Mouse (Mus musculus) forebrain, embryonic 16.5 days (tissue): ENCODE results near the gene Relt. TPM values are rescaled to one million over a fixed set of nuclear protein-coding genes. Genes with fewer than 3 reads are reported as not detected.

Experiments used
- ATAC-seq: fragments of 200-750 bp; cut with Nextera tagmentation; 2 replicates; pipeline ENCODE4 v1.8.0; 2017; ENCODE audit warnings: mild to moderate bottlenecking, moderate library complexity
- H3K27ac ChIP-seq: fragments of 300-500 bp; sonication (generic); 2 replicates; pipeline ENCODE4 v1.5.1; 2014; ENCODE audit warnings: low read length, control low read depth
- H3K27me3 ChIP-seq: fragments of 300-500 bp; sonication (generic); replicated peaks from 2 replicates; pipeline ENCODE4 v1.6.1; 2014; ENCODE audit warnings: low read length; ENCODE audit not compliant: control insufficient read depth, insufficient read depth
- H3K36me3 ChIP-seq: fragments of 300-500 bp; sonication (generic); 2 replicates; pipeline ENCODE4 v1.6.1; 2014; ENCODE audit not compliant: control insufficient read depth, insufficient read depth
- H3K4me1 ChIP-seq: fragments of 300-500 bp; sonication (generic); replicated peaks from 2 replicates; pipeline ENCODE4 v1.6.1; 2014; ENCODE audit warnings: low read length; ENCODE audit not compliant: control insufficient read depth, insufficient read depth
- H3K4me2 ChIP-seq: fragments of 300-500 bp; sonication (generic); 2 replicates; pipeline ENCODE4 v1.6.1; 2014; ENCODE audit warnings: mild to moderate bottlenecking, low read length, control low read depth
- H3K4me3 ChIP-seq: fragments of 300-500 bp; sonication (generic); replicated peaks from 2 replicates; pipeline ENCODE4 v1.5.1; 2014; ENCODE audit warnings: mild to moderate bottlenecking, low read length, control low read depth
- H3K9ac ChIP-seq: fragments of 300-500 bp; sonication (generic); replicated peaks from 2 replicates; pipeline ENCODE4 v1.6.1; 2014; ENCODE audit warnings: low read depth, low read length, control low read depth
- H3K9me3 ChIP-seq: fragments of 300-500 bp; sonication (generic); 2 replicates; pipeline ENCODE4 v1.6.1; 2016; ENCODE audit warnings: low read length; ENCODE audit not compliant: control insufficient read depth
- WGBS: fragments of 180-500 bp; shearing (Covaris S2); extraction: QIAGEN DNeasy Blood & Tissue Kit; methylation state at CpG from one replicate; pipeline ENCODE4 v1.1.7; 2014; 5-methylcytosine and 5-hydroxymethylcytosine counted together
- polyA plus RNA-seq: library from polyadenylated mRNA; unstranded; fragments of >200 nt; fragmentation: Nextera tagmentation; extraction: Ambion mirVana; gene quantifications from 2 replicates; pipeline ENCODE4 v1.2.1, GENCODE M21; 2015

The Relt gene
- polyA plus RNA-seq = 3.9 and 4.8 TPM in 2 replicates

DNA sequence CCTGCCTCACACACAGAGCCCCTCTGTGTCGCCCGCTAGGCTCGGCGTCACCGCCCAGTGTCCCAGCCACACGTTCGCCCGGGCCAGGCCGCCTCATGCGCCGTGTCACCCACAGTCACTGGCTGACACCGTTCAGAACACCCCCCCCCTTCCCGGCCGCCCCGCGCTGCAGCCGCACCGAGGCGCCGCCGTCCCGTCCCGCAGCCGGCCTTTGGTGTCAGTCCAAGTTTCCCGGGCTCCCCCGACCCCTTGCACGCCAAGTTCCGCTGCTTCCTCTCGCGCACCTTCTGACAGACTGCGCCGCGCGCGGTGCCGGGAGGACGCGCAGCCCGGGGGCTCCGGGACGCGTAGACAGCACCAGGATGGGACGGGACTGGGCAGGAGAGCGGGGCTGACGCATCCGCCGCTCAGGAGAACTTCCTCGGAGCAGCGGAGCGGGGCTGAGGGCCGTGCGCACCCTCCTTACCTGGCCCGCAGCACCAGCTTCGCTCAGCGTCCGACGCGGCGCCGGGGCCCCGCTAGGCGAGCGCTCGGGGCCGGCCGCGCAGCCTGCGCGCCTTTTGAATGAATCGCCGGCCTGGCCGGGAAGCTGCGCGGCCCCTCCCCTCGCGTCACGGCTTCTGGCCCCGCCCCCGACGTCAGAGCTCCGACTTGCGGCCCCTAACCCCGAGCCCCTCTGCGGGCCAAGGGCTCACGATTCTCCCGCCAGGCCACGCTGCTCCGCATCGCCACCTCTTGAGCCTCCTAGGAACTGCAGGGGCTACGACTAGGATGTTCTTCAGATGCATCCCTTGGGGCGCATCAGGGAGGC is at the start of gene Relt:
TSS of gene Relt (minus strand) at position 619 of the 811 bp plus-strand sequence.
- peak within 1 kb of the TSS; percentile 73 for H3K9ac ChIP-seq
- peak within 1 kb of the TSS; percentile 54 for H3K27ac ChIP-seq
- H3K9me3 ChIP-seq = no peaks in the 10 kb centered on the region
- ATAC-seq = peak; percentile 89
- peaks cover 8% of the 10 kb centered on the region for H3K4me1 ChIP-seq
- H3K4me2 ChIP-seq = peak within 1 kb of the TSS; percentile 96
- H3K36me3 ChIP-seq = no peaks in the 10 kb centered on the region
- peak within 1 kb of the TSS; percentile 63 for H3K4me3 ChIP-seq
- WGBS = under 1% methylated on average over 90 of the region's 91 CpGs
- no peaks in the 10 kb centered on the region for H3K27me3 ChIP-seq

DNA sequence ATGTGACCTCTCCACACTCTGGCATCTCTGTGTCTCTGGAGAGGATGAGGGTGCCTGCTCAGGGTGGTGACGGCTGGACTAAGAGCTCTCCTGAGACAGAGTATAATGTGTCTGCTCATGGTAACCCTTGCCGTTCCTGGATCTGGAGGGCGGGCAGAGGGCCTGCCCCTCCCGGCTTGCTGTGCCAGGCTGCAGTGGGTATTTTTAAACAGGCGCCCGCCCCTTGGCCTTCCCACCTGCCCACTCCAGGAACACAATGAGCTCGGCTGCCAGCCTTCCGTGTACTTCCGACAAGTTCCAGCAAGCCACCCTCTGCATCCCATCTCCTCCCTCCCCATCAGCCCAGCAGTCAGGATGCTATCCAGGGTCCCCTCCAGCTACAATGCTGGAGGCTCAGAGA is 48.5 kb upstream of the Relt start:
- no peak overlapping the region for H3K4me3 ChIP-seq
- 31% methylated on average over 9 of the region's 9 CpGs for WGBS

DNA sequence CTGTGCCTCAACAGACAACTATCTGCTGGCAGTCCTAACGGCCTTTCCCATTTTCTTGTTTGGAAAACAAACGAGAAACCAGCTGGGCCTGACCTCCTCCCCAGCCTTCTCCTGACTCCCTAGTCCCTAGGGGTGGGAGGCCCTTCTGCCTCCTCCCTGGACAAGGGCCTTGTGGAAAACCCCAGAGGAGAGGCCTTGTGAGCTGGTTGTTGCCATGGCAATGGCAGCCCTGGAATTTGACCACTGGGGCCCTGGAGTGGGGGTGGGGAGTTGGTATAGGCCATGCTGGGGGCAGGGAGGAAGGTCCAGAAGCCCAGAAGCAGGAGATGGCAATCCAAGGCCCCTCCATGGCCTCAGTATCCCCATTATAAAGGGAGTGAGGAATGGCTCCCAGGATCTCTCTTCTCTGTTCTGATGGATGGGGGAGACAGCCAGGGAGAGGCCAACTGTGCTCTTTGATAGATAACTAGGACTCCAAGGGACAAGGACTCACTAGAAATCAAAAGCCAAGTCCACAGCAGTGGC is 48.1 kb upstream of the Relt start:
- H3K27ac ChIP-seq = no peak overlapping the region
- no peak overlapping the region; the same call in 1 of the 2 replicates for H3K9ac ChIP-seq

More for the DNA sequence above, 48.5 kb upstream of the Relt start:
- Histone ChIP-seq H3K4me1 (peaks cover 16% of the 10 kb centered on the region), H3K27ac (no peak overlapping the region), H3K36me3 (no peaks in the 10 kb centered on the region), H3K9ac (peak overlapping the region; percentile 20; the same call in 1 of the 2 replicates), H3K4me2 (no peak overlapping the region), H3K27me3 (no peaks in the 10 kb centered on the region), H3K9me3 (no peaks in the 10 kb centered on the region)
- ATAC-seq = no peak

DNA sequence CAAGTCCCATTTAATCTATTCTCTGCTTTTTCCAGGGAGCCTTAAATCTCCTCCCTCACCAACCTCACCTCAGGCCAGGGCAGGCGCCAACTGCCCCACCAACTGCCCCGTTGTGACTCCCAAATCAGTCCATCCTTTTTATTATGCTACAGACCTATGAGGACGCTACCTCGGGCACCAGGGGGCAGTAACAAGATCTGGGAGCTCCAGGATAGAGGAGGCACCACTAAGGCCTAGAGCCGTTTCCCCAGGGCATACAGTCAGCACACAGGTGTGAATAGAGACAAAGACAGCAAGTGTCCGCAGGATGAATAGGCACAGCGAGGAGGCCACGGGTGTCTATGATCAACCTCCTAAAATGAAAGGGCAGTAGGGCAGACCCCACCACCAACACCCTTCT is 45.3 kb upstream of the Relt start:
- 34% methylated on average over 8 of the region's 8 CpGs for WGBS
- Histone ChIP-seq H3K4me2 (no peak overlapping the region), H3K4me3 (no peak overlapping the region), H3K9me3 (no peaks in the 10 kb centered on the region), H3K27ac (no peak overlapping the region), H3K4me1 (peaks cover 13% of the 10 kb centered on the region), H3K27me3 (no peaks in the 10 kb centered on the region), H3K9ac (no peak overlapping the region), H3K36me3 (no peaks in the 10 kb centered on the region)
- 0 out of 2 replicates have a peak, but pooled peaks have one; percentile 14 for ATAC-seq

More for the DNA sequence above, 48.1 kb upstream of the Relt start:
- Histone ChIP-seq H3K9me3 (no peaks in the 10 kb centered on the region), H3K4me3 (no peak overlapping the region), H3K4me2 (no peak overlapping the region), H3K36me3 (no peaks in the 10 kb centered on the region), H3K4me1 (peaks cover 16% of the 10 kb centered on the region), H3K27me3 (no peaks in the 10 kb centered on the region)
- ATAC-seq = no peak
- 7% methylated on average over 2 of the region's 2 CpGs for WGBS

DNA sequence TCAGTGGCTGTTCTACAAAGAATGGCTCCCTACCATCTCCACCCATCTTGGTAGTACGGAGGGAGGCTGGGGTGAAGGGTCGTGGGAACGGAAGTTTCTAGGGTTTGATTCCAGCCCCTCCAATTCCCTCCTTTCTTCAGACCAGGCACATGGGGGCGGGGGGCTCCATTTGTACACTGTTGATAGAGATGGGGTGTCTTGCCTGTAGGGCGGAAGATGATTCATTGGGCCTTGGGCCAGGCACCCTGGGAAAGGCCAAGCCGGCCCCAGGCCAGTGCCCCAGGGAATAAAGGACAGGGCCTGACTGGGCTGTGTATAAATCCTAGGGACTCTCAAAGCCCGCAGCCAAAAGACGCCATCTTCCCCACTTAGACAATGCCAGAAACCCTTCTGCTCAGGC is 44.8 kb upstream of the Relt start:
- H3K4me3 ChIP-seq = no peak overlapping the region
- WGBS = 77% methylated on average over 8 of the region's 8 CpGs
- peaks cover 13% of the 10 kb centered on the region for H3K4me1 ChIP-seq
- H3K4me2 ChIP-seq = no peak overlapping the region
- H3K36me3 ChIP-seq = no peaks in the 10 kb centered on the region
- H3K9me3 ChIP-seq = no peaks in the 10 kb centered on the region
- no peak overlapping the region for H3K27ac ChIP-seq
- H3K9ac ChIP-seq = no peak overlapping the region
- ATAC-seq = no peak
- H3K27me3 ChIP-seq = no peaks in the 10 kb centered on the region

DNA sequence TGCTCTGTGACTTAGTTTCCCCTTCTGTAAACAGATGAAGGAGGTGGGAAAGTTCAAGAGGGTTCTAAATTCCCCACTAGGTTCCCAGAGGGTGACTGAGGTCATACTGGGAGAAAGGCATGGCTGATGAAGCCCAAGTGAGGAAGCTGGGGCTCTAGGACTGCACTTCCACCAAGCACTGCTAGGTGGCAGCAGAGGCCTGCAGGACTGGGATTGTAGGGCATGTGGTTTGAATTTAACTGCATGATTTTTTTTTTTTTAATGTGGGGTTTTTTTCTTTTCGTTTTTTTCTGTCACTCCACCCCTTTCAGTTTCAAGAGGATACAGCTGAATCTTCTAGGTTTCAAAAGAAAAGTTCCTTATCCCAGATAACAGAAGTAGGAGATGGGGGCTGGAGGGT is 44.0 kb upstream of the Relt start:
- Histone ChIP-seq H3K27me3 (no peaks in the 10 kb centered on the region), H3K4me2 (no peak overlapping the region), H3K9me3 (no peaks in the 10 kb centered on the region), H3K36me3 (no peaks in the 10 kb centered on the region), H3K4me3 (no peak overlapping the region), H3K4me1 (peaks cover 13% of the 10 kb centered on the region), H3K27ac (no peak overlapping the region), H3K9ac (no peak overlapping the region)
- ATAC-seq = peak; percentile 49
- 4% methylated on average over 1 of the region's 1 CpGs for WGBS

DNA sequence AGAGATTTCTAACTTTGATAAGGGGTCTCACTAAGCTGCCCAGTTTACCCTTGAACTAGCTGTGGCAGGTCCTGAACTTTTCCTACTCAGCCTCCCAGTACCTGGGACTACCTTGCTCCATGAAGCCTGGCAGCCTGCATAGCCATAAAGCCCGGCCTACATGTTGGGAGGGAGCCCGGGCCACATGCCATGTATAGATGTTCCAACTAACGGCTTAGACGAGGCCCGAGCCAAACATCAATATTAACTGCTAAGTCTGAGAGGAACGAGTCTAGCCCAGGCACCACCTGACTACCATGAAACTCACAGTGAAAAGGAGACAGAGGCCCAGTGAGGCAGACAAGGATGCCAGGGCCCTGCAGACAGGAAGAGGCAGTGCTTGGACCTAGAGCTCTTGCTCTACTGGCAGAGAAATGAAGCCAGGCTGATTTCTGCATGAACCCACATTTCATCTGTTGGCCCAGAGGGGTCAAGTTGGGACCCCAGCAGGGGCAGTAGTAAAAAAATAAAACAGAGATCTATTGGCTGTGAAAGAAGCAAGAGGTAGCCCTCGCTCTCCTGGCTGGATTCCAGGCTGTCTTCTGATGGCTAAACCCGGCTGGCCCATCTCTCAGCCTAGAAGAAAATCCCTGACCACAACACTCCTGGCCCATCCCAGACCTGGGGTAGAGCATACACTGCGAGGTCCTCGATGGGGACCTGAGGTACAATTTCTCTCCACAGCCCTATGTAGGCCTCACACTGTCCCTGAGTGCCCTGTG is 43.0 kb upstream of the Relt start:
- H3K4me2 ChIP-seq = no peak overlapping the region
- ATAC-seq = no peak
- no peaks in the 10 kb centered on the region for H3K9me3 ChIP-seq
- H3K27ac ChIP-seq = no peak overlapping the region
- H3K36me3 ChIP-seq = no peaks in the 10 kb centered on the region
- H3K4me1 ChIP-seq = peaks cover 5% of the 10 kb centered on the region; the same call in 1 of the 2 replicates
- no peak overlapping the region for H3K4me3 ChIP-seq
- H3K9ac ChIP-seq = no peak overlapping the region
- 86% methylated on average over 10 of the region's 10 CpGs for WGBS
- H3K27me3 ChIP-seq = no peaks in the 10 kb centered on the region

DNA sequence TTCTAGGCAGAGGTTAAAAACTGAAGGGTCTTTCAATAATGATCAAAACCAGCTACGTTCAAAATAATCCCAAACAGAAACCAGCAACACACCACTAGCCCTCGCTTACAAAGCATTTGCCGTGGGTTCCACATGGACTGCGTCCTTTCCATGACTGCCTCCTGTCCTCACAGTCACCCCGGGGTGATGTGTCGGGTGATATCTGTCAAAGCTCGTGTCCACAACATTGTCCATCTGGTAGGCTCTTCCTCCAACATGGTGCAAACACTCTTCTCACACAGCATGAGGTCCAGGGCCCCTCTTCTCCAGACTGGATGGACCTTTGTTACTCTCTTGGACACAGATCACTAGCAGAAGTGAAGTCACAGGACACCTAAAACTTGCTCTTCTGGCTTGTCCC is 41.8 kb upstream of the Relt start:
- H3K4me2 ChIP-seq = no peak overlapping the region
- H3K36me3 ChIP-seq = no peaks in the 10 kb centered on the region
- H3K9me3 ChIP-seq = no peaks in the 10 kb centered on the region
- H3K4me3 ChIP-seq = no peak overlapping the region
- H3K9ac ChIP-seq = no peak overlapping the region; the same call in 1 of the 2 replicates
- peaks cover 3% of the 10 kb centered on the region; the same call in 1 of the 2 replicates for H3K4me1 ChIP-seq
- ATAC-seq = no peak
- no peak overlapping the region for H3K27ac ChIP-seq
- 94% methylated on average over 7 of the region's 7 CpGs for WGBS
- no peaks in the 10 kb centered on the region for H3K27me3 ChIP-seq

DNA sequence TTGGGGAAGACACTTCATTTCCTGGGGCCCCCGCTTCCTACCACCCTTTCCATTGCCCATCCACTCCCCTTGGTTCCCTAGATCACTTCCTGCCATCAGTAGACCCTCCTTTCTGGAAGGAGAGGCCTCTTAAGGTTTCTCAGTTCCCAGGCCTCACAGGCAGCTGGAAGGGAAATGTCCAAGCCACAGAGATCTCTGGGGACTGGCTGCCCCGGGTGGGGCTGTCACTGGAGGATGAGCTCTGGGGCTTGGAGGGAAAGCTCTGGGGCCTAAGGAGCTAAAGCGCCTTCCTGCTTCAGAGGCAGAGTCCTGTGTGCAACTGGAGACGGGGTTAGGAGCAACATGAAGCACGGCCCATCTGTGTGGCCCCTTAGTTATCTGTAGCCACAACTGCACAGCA is 41.4 kb upstream of the Relt start:
- Histone ChIP-seq H3K27ac (no peak overlapping the region), H3K4me1 (peaks cover 3% of the 10 kb centered on the region; the same call in 1 of the 2 replicates), H3K27me3 (no peaks in the 10 kb centered on the region), H3K9ac (no peak overlapping the region; the same call in 1 of the 2 replicates), H3K9me3 (no peaks in the 10 kb centered on the region), H3K36me3 (no peaks in the 10 kb centered on the region), H3K4me2 (no peak overlapping the region), H3K4me3 (no peak overlapping the region)
- ATAC-seq = no peak
- WGBS = 94% methylated on average over 5 of the region's 5 CpGs
